Mouse (Mus musculus) liver, embryonic 12.5 days (tissue): ENCODE measurements around the gene Olfr1241. TPM values are rescaled to one million over a fixed set of nuclear protein-coding genes. Genes with fewer than 3 reads are reported as not detected.

Experiments
- ATAC-seq: fragments of 200-750 bp; cut with Nextera tagmentation; 2 replicates; pipeline ENCODE4 v1.8.0; 2017; ENCODE audit warnings: moderate number of reproducible peaks, mild to moderate bottlenecking, moderate library complexity
- H3K27ac ChIP-seq: fragments of 300-500 bp; sonication (generic); 2 replicates; pipeline ENCODE4 v1.5.1; 2016; ENCODE audit warnings: mild to moderate bottlenecking
- H3K27me3 ChIP-seq: fragments of 300-500 bp; sonication (generic); replicated peaks from 2 replicates; pipeline ENCODE4 v1.6.1; 2016; ENCODE audit warnings: mild to moderate bottlenecking, moderate library complexity
- H3K36me3 ChIP-seq: fragments of 300-500 bp; sonication (generic); 2 replicates; pipeline ENCODE4 v1.6.1; 2016; ENCODE audit warnings: mild to moderate bottlenecking, moderate library complexity
- H3K4me1 ChIP-seq: fragments of 300-500 bp; sonication (generic); 2 replicates; pipeline ENCODE4 v1.6.1; 2016
- H3K4me2 ChIP-seq: fragments of 300-500 bp; sonication (generic); 2 replicates; pipeline ENCODE4 v1.6.1; 2016; ENCODE audit warnings: mild to moderate bottlenecking, moderate library complexity
- H3K4me3 ChIP-seq: fragments of 300-500 bp; sonication (generic); 2 replicates; pipeline ENCODE4 v1.5.1; 2016; ENCODE audit warnings: mild to moderate bottlenecking, moderate library complexity
- H3K9ac ChIP-seq: fragments of 300-500 bp; sonication (generic); 2 replicates; pipeline ENCODE4 v1.6.1; 2016; ENCODE audit warnings: mild to moderate bottlenecking, moderate library complexity
- H3K9me3 ChIP-seq: fragments of 300-500 bp; sonication (generic); replicated peaks from 2 replicates; pipeline ENCODE4 v1.6.1; 2016; ENCODE audit warnings: mild to moderate bottlenecking, moderate library complexity
- WGBS: fragments of 180-500 bp; shearing (Covaris S2); methylation state at CpG from one replicate; pipeline ENCODE4 v1.1.7; 2016; ENCODE audit not compliant: insufficient replicate concordance; 5-methylcytosine and 5-hydroxymethylcytosine counted together
- polyA plus RNA-seq: library from polyadenylated mRNA; unstranded; fragments of >200 nt; fragmentation: Nextera tagmentation; extraction: Ambion mirVana; gene quantifications from 2 replicates; pipeline ENCODE4 v1.2.1, GENCODE M21; 2016

Olfr1241 gene
- not detected in 2 replicates for polyA plus RNA-seq

- Histone ChIP-seq H3K27me3 (no peaks in the 10 kb centered on the region), H3K4me2 (no peak within 1 kb of the TSS), H3K27ac (no peak within 1 kb of the TSS), H3K36me3 (no peaks in the 10 kb centered on the region), H3K4me3 (no peak within 1 kb of the TSS), H3K9me3 (no peaks in the 10 kb centered on the region), H3K9ac (no peak within 1 kb of the TSS), H3K4me1 (no peaks in the 10 kb centered on the region)
- no peak for ATAC-seq
Measured at GRCm38 (mm10) chr2:89487026-89487425, at the start of gene Olfr1241. Olfr1241 (minus strand) TSS chr2:89487126.

GRCm38 (mm10) chr2:89531387-89531786 is 44.5 kb upstream of the Olfr1241 start, which contains the start of gene Olfr1243:
Olfr1243 (minus strand) TSS chr2:89531487.
- Histone ChIP-seq H3K4me2 (no peak within 1 kb of the TSS), H3K9ac (no peak within 1 kb of the TSS), H3K4me1 (no peaks in the 10 kb centered on the region), H3K27ac (no peak within 1 kb of the TSS), H3K27me3 (no peaks in the 10 kb centered on the region), H3K9me3 (no peaks in the 10 kb centered on the region), H3K36me3 (no peaks in the 10 kb centered on the region), H3K4me3 (no peak within 1 kb of the TSS)
- 44% methylated on average over 1 of the region's 1 CpGs for WGBS
- ATAC-seq, result no peak

- Histone ChIP-seq H3K36me3 (no peaks in the 10 kb centered on the region), H3K4me3 (no peak within 1 kb of the TSS), H3K9me3 (no peaks in the 10 kb centered on the region), H3K27me3 (no peaks in the 10 kb centered on the region), H3K4me2 (no peak within 1 kb of the TSS), H3K9ac (no peak within 1 kb of the TSS), H3K27ac (no peak within 1 kb of the TSS), H3K4me1 (no peaks in the 10 kb centered on the region)
- ATAC-seq, result no peak
- 59% methylated on average over 1 of the region's 1 CpGs for WGBS
Measured at GRCm38 (mm10) chr2:89498235-89498634, 11.3 kb upstream of the Olfr1241 start, which contains the start of gene Olfr1242. Olfr1242 (minus strand) TSS chr2:89498335.

GRCm38 (mm10) chr2:89442900-89443299 is 44.0 kb downstream of the Olfr1241 start, which contains the start of gene Olfr1240:
Olfr1240 (minus strand) TSS chr2:89443000.
- ATAC-seq, result no peak
- Histone ChIP-seq H3K27ac (no peak within 1 kb of the TSS), H3K9ac (no peak within 1 kb of the TSS), H3K4me2 (no peak within 1 kb of the TSS), H3K4me1 (no peaks in the 10 kb centered on the region), H3K9me3 (no peaks in the 10 kb centered on the region), H3K36me3 (no peaks in the 10 kb centered on the region), H3K4me3 (no peak within 1 kb of the TSS), H3K27me3 (no peaks in the 10 kb centered on the region)
- 64% methylated on average over 3 of the region's 3 CpGs for WGBS

Other genes starting within 250 kb of the Olfr1241 start
- gene Olfr1228, start 233.1 kb downstream of the Olfr1241 start, polyA plus RNA-seq, result not detected in 2 replicates
- gene Olfr1229, start 199.1 kb downstream of the Olfr1241 start, polyA plus RNA-seq, result not detected in 2 replicates
- not detected in 2 replicates for gene Olfr1230, start 189.9 kb downstream of the Olfr1241 start, polyA plus RNA-seq
- not detected in 2 replicates for gene Olfr1231, start 180.1 kb downstream of the Olfr1241 start, polyA plus RNA-seq
- gene Olfr1232, start 157.5 kb downstream of the Olfr1241 start, polyA plus RNA-seq, result not detected in 2 replicates
- not detected in 2 replicates for gene Olfr1233, start 144.7 kb downstream of the Olfr1241 start, polyA plus RNA-seq
- gene Olfr1234, start 122.3 kb downstream of the Olfr1241 start, polyA plus RNA-seq, result not detected in 2 replicates
- not detected in 2 replicates for gene Olfr1238, start 77.5 kb downstream of the Olfr1241 start, polyA plus RNA-seq
- not detected in 2 replicates for gene Olfr1239, start 66.7 kb downstream of the Olfr1241 start, polyA plus RNA-seq
- gene Olfr1240, start 44.1 kb downstream of the Olfr1241 start, polyA plus RNA-seq, result not detected in 2 replicates
- gene Olfr1242, start 11.2 kb upstream of the Olfr1241 start, polyA plus RNA-seq, result not detected in 2 replicates
- gene Olfr1243, start 44.4 kb upstream of the Olfr1241 start, polyA plus RNA-seq, result not detected in 2 replicates
- gene Olfr1245, start 91.3 kb upstream of the Olfr1241 start, polyA plus RNA-seq, result not detected in 2 replicates
- not detected in 2 replicates for gene Olfr1246, start 106.0 kb upstream of the Olfr1241 start, polyA plus RNA-seq
- gene Olfr1247, start 127.0 kb upstream of the Olfr1241 start, polyA plus RNA-seq, result not detected in 2 replicates
- gene Olfr1248, start 131.1 kb upstream of the Olfr1241 start, polyA plus RNA-seq, result not detected in 2 replicates
- gene Olfr1249, start 147.9 kb upstream of the Olfr1241 start, polyA plus RNA-seq, result not detected in 2 replicates
- not detected in 2 replicates for gene Olfr1250, start 174.3 kb upstream of the Olfr1241 start, polyA plus RNA-seq
- gene Olfr1251, start 184.8 kb upstream of the Olfr1241 start, polyA plus RNA-seq, result not detected in 2 replicates
- not detected in 2 replicates for gene Olfr1252, start 237.9 kb upstream of the Olfr1241 start, polyA plus RNA-seq